Mouse (Mus musculus) embryo, embryonic 10 days (tissue): Measurements from ENCODE around the gene Nanog.
"Not testable (repeated sequence)": the region's sequence is repeated elsewhere in the genome, so short reads cannot be mapped to it uniquely, and the experiment has no call there.

Experiments used
- DNase-seq: peaks from one replicate; pipeline ENCODE4 v3.0.0-alpha.2; 2015; ENCODE audit warnings: low spot score

Gene Nanog

DNA sequence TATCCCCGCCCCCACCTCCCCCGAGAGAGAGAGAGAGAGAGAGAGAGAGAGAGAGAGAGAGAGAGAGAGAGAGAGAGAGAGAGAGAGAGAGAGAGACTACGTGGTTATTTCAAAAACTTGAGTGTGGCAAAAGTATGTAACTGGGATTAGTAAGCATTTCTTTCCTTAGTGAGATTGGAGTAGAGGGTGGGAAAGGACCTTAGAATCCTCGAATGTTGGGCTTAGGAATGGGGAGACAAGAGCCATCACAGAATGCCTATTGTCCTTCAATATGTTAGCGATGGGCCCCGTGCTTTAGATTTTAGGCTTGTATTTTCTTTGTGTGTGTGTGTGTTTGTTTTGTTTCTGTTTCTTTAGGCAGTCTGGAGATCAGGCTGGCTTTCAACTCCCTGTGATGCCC, 4.0 kb upstream of the Nanog start:
- DNase-seq: no peak

GRCm38 (mm10) chr6:122703706-122704105, 3.6 kb upstream of the Nanog start:
- no peak for DNase-seq

DNA sequence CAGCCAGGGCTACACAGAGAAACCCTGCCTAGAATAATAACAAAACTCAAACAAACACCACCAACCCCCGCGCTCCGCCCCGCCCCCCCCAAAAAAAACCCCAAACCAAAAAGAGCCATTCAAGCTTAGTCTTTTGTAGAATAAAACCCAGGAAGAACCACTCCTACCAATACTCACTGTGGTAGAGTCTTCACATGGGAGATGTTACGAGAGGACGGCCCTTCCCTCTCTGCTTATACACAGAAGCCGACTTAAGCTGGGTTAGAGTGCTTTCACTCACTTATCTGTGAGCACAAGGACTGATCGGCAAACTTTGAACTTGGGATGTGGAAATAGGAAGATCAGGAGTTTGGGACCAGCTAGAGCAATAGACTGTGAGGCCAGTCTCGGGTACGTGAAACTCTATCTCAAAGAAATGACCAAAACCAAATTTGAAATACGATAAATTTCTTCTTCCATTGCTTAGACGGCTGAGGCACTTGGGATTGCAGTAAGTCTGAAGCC, 900 bp upstream of the Nanog start:
- DNase-seq: no peak

GRCm38 (mm10) chr6:122708826-122709225, 1.5 kb downstream of the Nanog start:
- DNase-seq: no peak

DNA sequence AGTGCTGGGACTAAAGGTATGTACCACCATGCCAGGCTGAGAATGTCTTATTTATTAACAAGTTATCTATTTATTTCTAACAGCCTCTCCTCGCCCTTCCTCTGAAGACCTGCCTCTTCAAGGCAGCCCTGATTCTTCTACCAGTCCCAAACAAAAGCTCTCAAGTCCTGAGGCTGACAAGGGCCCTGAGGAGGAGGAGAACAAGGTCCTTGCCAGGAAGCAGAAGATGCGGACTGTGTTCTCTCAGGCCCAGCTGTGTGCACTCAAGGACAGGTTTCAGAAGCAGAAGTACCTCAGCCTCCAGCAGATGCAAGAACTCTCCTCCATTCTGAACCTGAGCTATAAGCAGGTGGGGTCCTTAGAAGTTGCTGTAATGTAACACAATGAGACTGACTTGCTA, 4.2 kb downstream of the Nanog start:
- no peak for DNase-seq

GRCm38 (mm10) chr6:122713116-122713515, 5.8 kb downstream of the Nanog start:
- not testable (repeated sequence) for DNase-seq

- DNase-seq: no peak
Measured at GRCm38 (mm10) chr6:122714707-122715365, 7.5 kb downstream of the Nanog start.

GRCm38 (mm10) chr6:122715886-122716285, 8.6 kb downstream of the Nanog start:
- DNase-seq: no peak

- DNase-seq: not testable (repeated sequence)
Measured at GRCm38 (mm10) chr6:122718224-122718623, 10.9 kb downstream of the Nanog start.

- DNase-seq: peak; percentile 75
Measured at GRCm38 (mm10) chr6:122719942-122720341, 12.7 kb downstream of the Nanog start.

GRCm38 (mm10) chr6:122739952-122740351, 32.7 kb downstream of the Nanog start:
- peak; percentile 88 for DNase-seq

- DNase-seq: peak; percentile 40
Measured at GRCm38 (mm10) chr6:122741460-122742227, 34.4 kb downstream of the Nanog start.

DNA sequence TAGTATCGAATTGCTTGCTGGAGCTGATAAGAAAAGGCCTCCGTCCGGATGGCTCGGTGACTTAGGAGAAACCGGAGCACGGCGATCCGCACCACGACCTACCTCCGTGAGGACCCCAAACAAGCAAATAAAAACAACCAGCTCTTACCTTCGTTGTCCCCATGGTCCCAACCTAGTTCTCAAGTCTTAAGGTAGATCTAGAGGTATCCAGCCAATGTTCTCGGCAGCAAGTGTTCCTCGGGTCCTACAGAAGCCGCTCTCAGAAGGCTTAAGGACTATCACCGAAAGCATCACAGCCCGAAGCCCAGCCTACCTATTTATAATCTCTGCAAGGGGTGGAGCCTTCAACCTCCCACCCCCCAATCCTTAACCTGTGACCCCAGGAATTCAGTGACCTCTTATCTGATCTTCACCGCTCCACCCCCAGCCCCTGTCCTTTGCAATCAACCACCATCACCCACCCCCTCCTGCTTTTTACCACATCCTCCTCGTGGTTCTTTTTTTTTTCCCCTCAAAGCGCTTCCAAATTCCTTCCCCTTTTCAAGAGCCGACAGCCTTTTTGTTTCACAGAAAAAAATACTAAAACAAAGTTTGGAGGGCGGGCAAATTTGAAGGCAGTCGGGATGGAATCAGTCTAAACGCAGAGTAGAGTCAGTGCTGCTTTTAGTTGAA, 35.1 kb downstream of the Nanog start:
- peak; percentile 71 for DNase-seq

- DNase-seq: no peak
Measured at GRCm38 (mm10) chr6:122743353-122743752, 36.1 kb downstream of the Nanog start.

GRCm38 (mm10) chr6:122744505-122745249, 37.4 kb downstream of the Nanog start:
- peak; percentile 35 for DNase-seq

GRCm38 (mm10) chr6:122750579-122750978, 43.3 kb downstream of the Nanog start:
- no peak for DNase-seq

DNA sequence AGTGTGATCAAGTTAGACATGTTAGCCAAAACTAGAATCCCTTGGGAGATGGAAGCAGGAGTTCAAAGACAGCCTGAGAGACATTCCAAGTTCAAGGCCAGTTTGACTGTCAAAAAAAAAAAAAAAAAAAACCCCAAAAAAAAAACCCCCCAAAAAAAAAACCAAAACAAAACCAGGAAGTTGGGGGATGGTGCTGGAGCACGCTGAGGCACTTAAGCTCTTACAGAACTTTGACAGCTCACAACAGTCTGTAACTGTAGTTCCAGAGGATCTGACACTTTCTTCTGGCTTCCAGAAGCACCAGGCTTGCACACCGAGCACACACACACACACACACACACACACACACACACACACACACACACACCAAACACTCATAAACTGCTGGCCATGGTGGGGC, 48.6 kb downstream of the Nanog start:
- no peak for DNase-seq

DNA sequence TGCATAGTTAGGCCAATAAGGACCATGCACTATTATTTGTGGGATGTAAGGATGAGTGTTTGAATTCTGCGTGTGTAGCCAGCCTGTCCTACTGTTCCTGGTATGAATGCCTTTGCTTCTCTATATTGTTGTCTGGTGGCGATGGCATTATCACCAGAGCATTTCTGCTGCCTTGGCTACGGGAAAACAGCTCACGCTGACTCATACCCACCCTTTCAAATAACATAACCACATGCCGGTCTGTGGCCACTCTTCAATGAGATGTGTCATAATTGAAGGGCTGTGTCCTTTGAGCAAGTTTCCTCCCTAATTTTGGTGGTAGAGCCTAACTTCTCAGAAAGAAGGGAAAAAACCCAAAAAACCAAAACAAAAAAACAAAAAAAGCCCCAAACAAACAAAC, 51.4 kb downstream of the Nanog start:
- DNase-seq: no peak

DNA sequence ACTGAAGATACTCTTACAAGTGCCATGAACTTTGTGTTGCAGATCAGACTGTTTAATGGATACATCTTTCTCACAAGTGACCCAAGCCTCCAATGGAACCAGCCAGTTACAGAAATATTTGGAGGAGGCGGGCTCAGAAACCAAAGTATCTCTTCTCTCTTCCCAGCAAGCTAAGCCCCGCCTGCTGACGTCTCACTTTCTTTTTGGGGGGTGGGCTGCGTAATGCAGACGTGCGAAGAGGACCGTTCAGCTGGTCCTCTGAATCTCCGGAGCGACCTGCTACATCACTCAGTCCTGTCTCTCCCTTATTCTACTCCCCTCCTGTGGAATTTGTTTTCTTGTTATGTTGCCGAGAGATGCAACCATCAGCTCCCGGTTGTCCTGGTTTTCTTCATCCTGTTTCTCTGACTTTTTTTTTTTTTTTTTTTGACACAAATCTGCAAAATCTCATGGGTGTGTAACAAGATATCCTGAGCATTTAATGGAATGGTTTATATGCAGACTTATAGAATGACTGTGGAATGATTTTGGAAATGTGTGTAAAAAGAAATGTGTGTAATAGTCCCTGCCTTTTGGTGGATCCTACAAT, 53.8 kb downstream of the Nanog start:
- peak; percentile 89 for DNase-seq

DNA sequence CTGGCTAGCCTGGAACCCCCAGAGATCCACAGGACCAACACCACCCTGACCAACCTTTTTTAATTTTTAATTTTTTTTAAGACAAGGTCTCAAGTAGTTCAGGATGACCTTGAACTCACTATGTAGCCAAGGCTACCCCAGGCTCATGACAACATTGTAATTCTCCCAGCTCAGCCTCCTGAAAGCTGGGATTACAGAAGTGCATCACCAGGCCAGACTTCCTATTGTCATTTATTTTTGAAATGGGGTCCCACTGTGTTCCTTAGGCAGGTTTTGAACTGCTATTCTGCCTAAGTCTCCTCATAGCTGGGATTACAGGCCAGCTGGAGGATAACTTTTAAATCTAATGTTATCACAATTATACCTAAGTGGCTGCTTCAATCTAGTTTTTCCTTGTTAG, 54.6 kb downstream of the Nanog start:
- no peak for DNase-seq

DNA sequence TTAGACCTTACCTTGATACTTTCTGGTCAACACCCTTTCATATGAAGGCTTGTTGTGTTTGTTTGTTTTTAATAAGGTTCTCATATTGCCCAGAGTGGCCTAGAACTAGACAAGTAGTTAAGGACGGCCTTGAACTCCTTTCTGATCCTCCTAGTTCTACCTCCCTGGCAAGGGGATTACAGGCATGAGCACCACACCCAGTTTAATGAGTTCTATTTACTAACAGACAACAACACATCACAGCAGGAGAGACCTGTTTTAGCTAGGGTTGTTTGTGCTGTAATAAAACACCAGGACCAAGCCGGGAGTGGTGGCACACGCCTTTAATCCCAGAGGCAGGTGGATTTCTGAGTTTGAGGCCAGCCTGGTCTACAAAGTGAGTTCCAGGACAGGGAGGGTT, 55.2 kb downstream of the Nanog start:
- DNase-seq: peak; percentile 2
